Mouse (Mus musculus) Patski (cell line): ENCODE data around the gene Mtfp1. TPM values are rescaled to one million over a fixed set of nuclear protein-coding genes. Genes with fewer than 3 reads are reported as not detected.
"Not testable (repeated sequence)": the region's sequence is repeated elsewhere in the genome, so short reads cannot be mapped to it uniquely, and the experiment has no call there.

Experiments
- ATAC-seq: fragments of 100-300 bp; one replicate; pipeline ENCODE4 v1.8.0; 2021
- CTCF ChIA-PET: fragments of 350-600 bp; sonication (Branson Sonifier 250); formaldehyde crosslinking; loops from one replicate; lab custom pipeline; 2022; ENCODE audit warnings: inconsistent platforms; lab: Charles Lee
- POLR2A ChIA-PET: fragments of 350-600 bp; sonication (Branson Sonifier 250); formaldehyde crosslinking; loops from one replicate; lab custom pipeline; 2022; ENCODE audit warnings: antibody characterized with exemption, inconsistent platforms; lab: Charles Lee
- DNase-seq: peaks from one replicate; pipeline ENCODE4 v3.0.0-alpha.2; 2011; ENCODE audit warnings: low read depth, low spot score
- H3K27me3 ChIP-seq: fragments of 371-371 bp; one replicate; pipeline ENCODE4 v1.5.1; 2021
- CTCF ChIP-seq: fragments of 100-300 bp; IDR thresholded peaks from one replicate; pipeline ENCODE4 v1.5.1; 2021
- in situ Hi-C: fragments of 300-500 bp; cut with MboI; formaldehyde crosslinking; loops from 3 replicates; pipeline ENCODE4 v1.11.1; 2018; ENCODE audit warnings: low pct_unique_long_range_greater_than_20kb, mixed read lengths
- polyA plus RNA-seq: library from polyadenylated mRNA; unstranded; gene quantifications from one replicate; pipeline ENCODE4 v1.2.3, GENCODE M21; 2021

Gene Mtfp1
- polyA plus RNA-seq: 15.1 TPM

DNA sequence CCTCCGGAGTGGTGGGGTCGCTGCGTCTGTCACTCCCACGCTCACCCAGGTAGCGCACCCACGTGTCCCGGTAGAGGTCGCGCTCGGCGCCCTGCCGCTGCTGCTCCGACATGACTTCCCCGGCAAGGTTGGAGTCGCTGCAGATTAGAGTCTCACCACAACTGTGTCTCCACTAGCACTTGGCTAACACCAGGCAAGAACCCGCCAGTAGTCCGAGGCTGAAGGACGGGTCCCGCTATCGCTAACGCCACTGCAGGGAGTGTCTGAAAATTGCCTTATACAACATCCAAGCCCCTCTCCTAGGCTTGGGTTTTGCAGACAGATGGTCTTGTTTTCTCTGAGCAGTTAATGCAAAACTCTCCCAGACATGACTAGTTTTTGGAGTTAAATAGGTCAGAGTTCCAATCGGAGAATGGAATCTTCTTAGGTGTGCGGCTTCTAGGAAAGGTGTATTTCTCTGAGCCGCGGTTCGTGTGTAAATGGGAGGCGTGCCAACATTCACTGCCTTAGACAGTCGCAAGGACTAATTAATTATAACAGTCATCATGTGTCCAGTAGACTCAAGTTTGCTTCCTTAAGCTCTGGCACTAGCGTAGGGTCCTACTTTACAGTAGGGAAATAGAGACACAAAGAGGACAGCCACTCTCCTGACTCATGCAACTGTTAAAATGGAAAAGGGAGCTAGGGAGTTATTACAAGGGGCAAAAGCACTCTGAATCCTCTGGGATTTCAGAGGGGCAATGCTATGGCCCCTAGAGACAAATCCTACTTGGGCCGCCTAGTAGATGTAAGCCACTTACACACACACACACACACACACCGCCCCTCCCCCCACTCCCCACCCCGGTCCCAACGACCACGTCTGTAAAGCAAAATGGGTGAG is at the start of gene Mtfp1:
Gene Mtfp1 (minus strand): TSS at position 275 of the 883 bp plus-strand sequence.
- TF ChIP-seq CTCF: no peak

GRCm38 (mm10) chr11:4143281-4144062 is 48.2 kb upstream of the Mtfp1 start:
- H3K27me3 ChIP-seq: no peaks in the 10 kb centered on the region
- no peak for TF ChIP-seq CTCF
- ChIA-PET CTCF (interaction anchor here (1.3 kb wide), 1 partner anchor 9 kb away, joined by 3 read pairs; no protein-coding TSS in a partner anchor), POLR2A (interaction anchor here (1.5 kb wide), 1 partner anchor 17 kb away, joined by 5 read pairs; the partner anchor contains the start of genes Ccdc157 and Sf3a1)
- in situ Hi-C loops: no loop called here
- ATAC-seq (no peak), DNase-seq (no peak)

More for the DNA sequence above, at the start of gene Mtfp1:
- POLR2A ChIA-PET: interaction anchor here (0.8 kb wide), 1 partner anchor 8 kb away, joined by 3 read pairs; no protein-coding TSS in a partner anchor
- no peaks in the 10 kb centered on the region for H3K27me3 ChIP-seq
- ATAC-seq: no peak
- DNase-seq: no peak
- CTCF ChIA-PET: interaction anchor here (1.2 to 2.3 kb wide), 3 partner anchors 15 to 23 kb away, joined by 5 to 9 read pairs (median 6); no protein-coding TSS in a partner anchor
- in situ Hi-C loops: no loop called here

- ChIA-PET POLR2A (no interaction called here), CTCF (interaction anchor here (0.7 kb wide), 1 partner anchor 17 kb away, joined by 3 read pairs; no protein-coding TSS in a partner anchor)
- in situ Hi-C loops: no loop called here
- no peak for DNase-seq
- H3K27me3 ChIP-seq: no peaks in the 10 kb centered on the region
- no peak for ATAC-seq
- TF ChIP-seq CTCF: no peak
Measured at GRCm38 (mm10) chr11:4142352-4142751, 47.1 kb upstream of the Mtfp1 start.

- H3K27me3 ChIP-seq: no peaks in the 10 kb centered on the region
- CTCF ChIA-PET: interaction anchor here (0.7 kb wide), 1 partner anchor 18 kb away, joined by 3 read pairs; no protein-coding TSS in a partner anchor
- POLR2A ChIA-PET: no interaction called here
- TF ChIP-seq CTCF: no peak
- in situ Hi-C loops: no loop called here
- no peak for ATAC-seq
- DNase-seq: no peak
Measured at GRCm38 (mm10) chr11:4141505-4141904, 46.3 kb upstream of the Mtfp1 start.

DNA sequence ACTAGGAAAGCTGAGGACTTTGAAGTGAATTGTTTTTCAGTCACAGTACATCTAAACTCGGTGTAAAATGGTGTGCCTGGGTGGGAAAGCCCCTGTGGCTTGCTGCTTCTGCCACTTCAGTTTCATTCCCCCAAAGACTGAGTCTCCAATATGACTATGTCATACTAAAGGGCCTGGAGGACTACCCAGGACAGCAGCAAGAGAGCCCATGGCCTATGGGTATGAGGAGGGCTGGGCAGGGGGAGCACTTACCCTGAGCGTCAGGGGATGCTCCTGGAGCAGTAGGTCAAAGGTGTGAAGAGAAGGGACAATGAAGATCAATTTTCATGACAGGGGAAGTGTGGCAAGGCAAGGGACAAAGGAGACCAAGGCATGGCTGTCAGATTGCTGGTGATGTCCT is 43.7 kb upstream of the Mtfp1 start:
- POLR2A ChIA-PET: interaction anchor here (1.1 kb wide), 1 partner anchor 29 kb away, joined by 3 read pairs; no protein-coding TSS in a partner anchor
- DNase-seq (no peak), ATAC-seq (no peak)
- no peaks in the 10 kb centered on the region for H3K27me3 ChIP-seq
- no peak for TF ChIP-seq CTCF
- CTCF ChIA-PET: interaction anchor here (1.1 to 1.3 kb wide), 3 partner anchors 11 to 120 kb away, joined by 3 to 5 read pairs (median 3); no protein-coding TSS in a partner anchor
- in situ Hi-C loops: loop anchor here (5.0 to 10.0 kb wide), 2 partner anchors 78 to 296 kb away; partner anchors contain the start of gene Castor1

DNA sequence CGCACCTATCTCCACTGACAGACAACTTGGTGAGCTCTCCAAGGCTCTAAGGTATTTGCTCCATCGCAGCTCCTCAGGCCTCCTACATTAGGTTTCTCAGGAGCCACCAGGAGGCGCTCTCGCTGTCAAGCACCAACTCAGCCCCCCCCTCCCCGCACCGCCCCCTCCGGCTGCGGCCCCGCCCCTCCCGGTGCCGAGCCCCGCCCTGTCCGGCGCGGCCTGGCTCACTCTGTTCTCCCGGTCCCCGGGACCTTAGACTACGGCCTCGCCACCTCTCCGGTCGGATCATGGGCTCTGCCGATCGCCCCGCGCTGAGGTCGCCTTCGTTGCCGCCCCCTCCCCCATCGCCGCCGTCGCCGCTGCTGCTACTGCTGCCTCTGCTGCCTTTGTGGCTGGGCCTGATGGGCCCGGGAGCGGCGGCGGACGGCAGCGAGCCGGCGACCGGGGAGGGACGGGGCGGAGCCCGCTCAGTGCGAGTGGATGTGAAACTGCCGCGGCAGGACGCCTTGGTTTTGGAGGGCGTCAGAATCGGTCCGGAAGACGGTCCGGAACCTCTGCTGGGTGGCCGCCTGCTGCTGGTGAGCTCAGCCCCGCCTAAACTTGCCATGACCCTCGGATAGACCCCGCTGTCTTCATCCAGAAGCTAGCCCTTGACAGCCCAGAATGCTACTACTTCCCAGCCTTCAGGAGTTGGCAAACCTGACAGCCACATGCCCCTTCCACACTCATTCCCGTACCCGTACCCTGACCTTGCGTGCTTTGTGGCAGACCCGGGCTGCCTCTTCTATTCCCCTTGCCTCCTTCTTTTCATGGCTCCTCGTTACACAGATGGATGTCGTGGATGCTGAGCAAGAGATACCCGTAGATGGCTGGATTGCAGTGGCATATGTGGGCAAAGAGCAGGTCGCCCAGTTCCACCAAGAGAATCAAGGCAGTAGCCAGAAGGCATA is 40.0 kb upstream of the Mtfp1 start, which contains the start of gene Rnf215:
Gene Rnf215 (plus strand): TSS at position 217 of the 950 bp plus-strand sequence.
- CTCF ChIA-PET: interaction anchor here (0.9 to 2.4 kb wide), 13 partner anchors 8 to 316 kb away, joined by 3 to 22 read pairs (median 6); partner anchors contain the start of gene Sec14l2
- no peak for TF ChIP-seq CTCF
- ATAC-seq (peak; percentile 83), DNase-seq (no peak)
- peaks cover 4% of the 10 kb centered on the region for H3K27me3 ChIP-seq
- in situ Hi-C loops: loop anchor here (5.0 to 10.0 kb wide), 2 partner anchors 82 to 300 kb away; partner anchors contain the start of gene Castor1
- POLR2A ChIA-PET: interaction anchor here (1.2 kb wide), 1 partner anchor 84 kb away, joined by 4 read pairs; no protein-coding TSS in a partner anchor

GRCm38 (mm10) chr11:4134400-4134799 is 39.2 kb upstream of the Mtfp1 start:
- CTCF ChIA-PET: interaction anchor here (0.7 to 2.4 kb wide), 14 partner anchors 9 to 316 kb away, joined by 3 to 22 read pairs (median 6); partner anchors contain the start of gene Sec14l2
- H3K27me3 ChIP-seq: peaks cover 4% of the 10 kb centered on the region
- no peak for TF ChIP-seq CTCF
- ATAC-seq: no peak
- no peak for DNase-seq
- POLR2A ChIA-PET: interaction anchor here (0.9 to 1.2 kb wide), 2 partner anchors 17 to 85 kb away, joined by 3 to 4 read pairs; no protein-coding TSS in a partner anchor
- in situ Hi-C loops: loop anchor here (10.0 kb wide), 1 partner anchor 300 kb away; no protein-coding TSS in a partner anchor

DNA sequence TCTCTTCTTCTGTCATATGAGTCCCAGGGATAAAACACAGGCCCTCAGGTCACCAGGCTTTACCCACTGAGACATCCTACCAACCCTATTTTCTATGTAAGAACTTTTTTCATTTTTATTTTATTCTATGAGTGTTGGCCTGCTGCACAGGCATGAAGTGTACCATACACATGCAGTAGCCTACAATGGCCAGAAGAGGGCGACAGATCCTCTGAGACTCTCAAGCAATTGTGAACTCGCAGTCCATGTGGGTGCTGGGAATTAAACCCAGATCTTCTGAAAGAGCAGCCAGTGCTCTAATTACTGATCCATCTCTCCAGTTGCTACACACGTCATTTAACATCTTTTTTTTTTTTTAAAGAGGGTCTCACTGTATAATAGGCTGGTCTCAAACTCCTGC is 38.2 kb upstream of the Mtfp1 start:
- DNase-seq (no peak), ATAC-seq (no peak)
- ChIA-PET POLR2A (no interaction called here), CTCF (interaction anchor here (1.2 to 2.4 kb wide), 6 partner anchors 8 to 86 kb away, joined by 3 to 22 read pairs (median 10); partner anchors contain the start of gene Sec14l2)
- peak; percentile 73 for TF ChIP-seq CTCF
- in situ Hi-C loops: loop anchor here (10.0 kb wide), 1 partner anchor 301 kb away; no protein-coding TSS in a partner anchor
- peaks cover 4% of the 10 kb centered on the region for H3K27me3 ChIP-seq

DNA sequence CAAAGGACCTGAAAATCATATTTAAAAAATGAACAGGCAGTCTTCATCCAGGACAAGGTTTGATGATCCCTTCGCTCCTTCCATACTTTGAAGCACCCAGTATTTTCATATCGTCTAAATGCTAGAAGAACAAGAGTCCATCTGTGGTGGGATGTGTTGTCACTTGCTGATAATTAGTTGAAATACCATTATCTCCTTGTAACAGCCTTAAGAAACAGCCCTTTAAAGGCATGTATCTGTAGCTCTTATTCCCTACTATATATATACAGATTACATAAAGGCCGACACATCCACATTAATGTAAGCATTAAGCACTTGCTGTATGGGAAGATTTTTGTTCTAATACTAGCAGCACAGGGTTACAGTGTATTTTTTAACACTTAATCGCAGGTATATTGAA is 33.2 kb upstream of the Mtfp1 start:
- in situ Hi-C loops, CTCF ChIA-PET, ATAC-seq, DNase-seq, H3K27me3 ChIP-seq, POLR2A ChIA-PET: not testable (repeated sequence)
